Mouse (Mus musculus) heart, postnatal 0 days (tissue): ENCODE results near the gene Rora.

Experiments
- CTCF ChIP-seq: IDR thresholded peaks from 2 replicates; pipeline ENCODE4 v1.5.1; 2016; ENCODE audit warnings: antibody characterized with exemption, control low read depth, low read depth
- EP300 ChIP-seq: IDR thresholded peaks from 2 replicates; pipeline ENCODE4 v1.6.1; 2016; ENCODE audit warnings: antibody characterized with exemption, low read depth

DNA sequence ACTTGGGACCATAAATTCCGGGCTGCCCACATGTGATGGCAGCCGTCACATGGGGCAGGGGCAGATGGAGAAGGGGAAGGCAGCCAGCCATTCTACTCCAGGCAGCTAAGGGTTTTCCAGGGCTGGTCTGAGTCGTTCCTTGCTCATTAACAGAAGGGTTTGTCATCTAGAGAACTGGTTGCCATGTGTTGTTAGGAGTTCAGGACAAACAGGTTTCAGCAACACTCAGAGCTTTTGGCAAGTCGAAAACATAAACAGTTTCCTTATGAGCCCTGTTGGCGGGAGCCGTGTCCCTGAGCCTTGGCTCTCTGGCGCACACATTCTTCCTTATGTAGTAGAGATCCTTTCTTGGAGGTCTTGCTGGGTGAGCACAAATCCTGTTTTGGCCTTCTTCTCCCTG lies 611.6 kb downstream of the Rora start:
- TF ChIP-seq EP300 (no peak), CTCF (no peak)
